Mouse (Mus musculus) intestine, postnatal 0 days (tissue): ENCODE results near the gene Mlx. TPM values are rescaled to one million over a fixed set of nuclear protein-coding genes. Genes with fewer than 3 reads are reported as not detected.

Experiments
- ATAC-seq: fragments of 200-750 bp; cut with Nextera tagmentation; 2 replicates; pipeline ENCODE4 v1.8.0; 2017; ENCODE audit warnings: mild to moderate bottlenecking, moderate TSS enrichment, moderate library complexity
- H3K27ac ChIP-seq: fragments of 300-500 bp; sonication (generic); 2 replicates; pipeline ENCODE4 v1.5.1; 2014; ENCODE audit warnings: mild to moderate bottlenecking, low read depth, low read length, moderate library complexity
- H3K27me3 ChIP-seq: fragments of 300-500 bp; sonication (generic); replicated peaks from 2 replicates; pipeline ENCODE4 v1.6.1; 2014; ENCODE audit warnings: low read length, mixed read lengths; ENCODE audit not compliant: control insufficient read depth, insufficient read depth
- H3K36me3 ChIP-seq: fragments of 300-500 bp; sonication (generic); 2 replicates; pipeline ENCODE4 v1.6.1; 2014; ENCODE audit warnings: mild to moderate bottlenecking, moderate library complexity; ENCODE audit not compliant: control insufficient read depth, insufficient read depth
- H3K4me1 ChIP-seq: fragments of 300-500 bp; sonication (generic); replicated peaks from 2 replicates; pipeline ENCODE4 v1.6.1; 2014; ENCODE audit warnings: antibody characterized with exemption, low read length, mixed read lengths; ENCODE audit not compliant: control insufficient read depth, insufficient read depth
- H3K4me2 ChIP-seq: fragments of 300-500 bp; sonication (generic); replicated peaks from 2 replicates; pipeline ENCODE4 v1.6.1; 2014; ENCODE audit warnings: low read depth, mild to moderate bottlenecking, moderate library complexity
- H3K4me3 ChIP-seq: fragments of 300-500 bp; sonication (generic); 2 replicates; pipeline ENCODE4 v1.5.1; 2014; ENCODE audit warnings: low read depth, low read length
- H3K9ac ChIP-seq: fragments of 300-500 bp; sonication (generic); 2 replicates; pipeline ENCODE4 v1.6.1; 2014; ENCODE audit warnings: mild to moderate bottlenecking, low read depth, low read length
- H3K9me3 ChIP-seq: fragments of 300-500 bp; sonication (generic); 2 replicates; pipeline ENCODE4 v1.6.1; 2016; ENCODE audit warnings: mixed run types; ENCODE audit not compliant: control insufficient read depth
- CTCF ChIP-seq: sonication (generic); IDR thresholded peaks from 2 replicates; pipeline ENCODE4 v1.5.1; 2016; ENCODE audit warnings: low read depth, mild to moderate bottlenecking, control low read depth, antibody characterized with exemption, moderate library complexity
- WGBS: fragments of 180-500 bp; shearing (Covaris S2); extraction: QIAGEN DNeasy Blood & Tissue Kit; methylation state at CpG from one replicate; pipeline ENCODE4 v1.1.7; 2014; 5-methylcytosine and 5-hydroxymethylcytosine counted together
- polyA plus RNA-seq: library from polyadenylated mRNA; unstranded; fragments of >200 nt; fragmentation: Nextera tagmentation; extraction: Ambion mirVana; gene quantifications from 2 replicates; pipeline ENCODE4 v1.2.1, GENCODE M21; 2015

Gene Mlx
- 93.3 and 96.4 TPM in 2 replicates for polyA plus RNA-seq

- ATAC-seq: peak; percentile 83
- WGBS: 2% methylated on average over 52 of the region's 52 CpGs
- Histone ChIP-seq H3K4me3 (peak within 1 kb of the TSS; percentile 77), H3K4me1 (peaks cover 12% of the 10 kb centered on the region; the same call in 1 of the 2 replicates), H3K9ac (peak within 1 kb of the TSS; percentile 81), H3K27ac (peak within 1 kb of the TSS; percentile 90), H3K36me3 (peaks cover 40% of the 10 kb centered on the region), H3K4me2 (peak within 1 kb of the TSS; percentile 82), H3K9me3 (no peaks in the 10 kb centered on the region), H3K27me3 (no peaks in the 10 kb centered on the region)
- no peak for TF ChIP-seq CTCF
Measured at GRCm38 (mm10) chr11:101086756-101087681, at the start of gene Mlx. TSS of gene Mlx (plus strand) at chr11:101087277.

- Histone ChIP-seq H3K4me3 (no peak overlapping the region), H3K27me3 (no peaks in the 10 kb centered on the region), H3K9ac (no peak overlapping the region), H3K4me1 (no peaks in the 10 kb centered on the region), H3K27ac (no peak overlapping the region), H3K9me3 (no peaks in the 10 kb centered on the region), H3K36me3 (peaks cover 72% of the 10 kb centered on the region), H3K4me2 (no peak overlapping the region)
- 85% methylated on average over 10 of the region's 10 CpGs for WGBS
- no peak for ATAC-seq
- TF ChIP-seq CTCF: no peak
Measured at GRCm38 (mm10) chr11:101037795-101038194, 49.3 kb upstream of the Mlx start.

- peaks cover 68% of the 10 kb centered on the region for H3K36me3 ChIP-seq
- no peak overlapping the region for H3K4me2 ChIP-seq
- no peaks in the 10 kb centered on the region for H3K9me3 ChIP-seq
- no peaks in the 10 kb centered on the region for H3K27me3 ChIP-seq
- ATAC-seq: no peak
- H3K4me1 ChIP-seq: no peaks in the 10 kb centered on the region
- H3K4me3 ChIP-seq: no peak overlapping the region
- TF ChIP-seq CTCF: no peak
- WGBS: 92% methylated on average over 4 of the region's 4 CpGs
- H3K27ac ChIP-seq: no peak overlapping the region
- H3K9ac ChIP-seq: no peak overlapping the region
Measured at GRCm38 (mm10) chr11:101045826-101046225, 41.3 kb upstream of the Mlx start.

DNA sequence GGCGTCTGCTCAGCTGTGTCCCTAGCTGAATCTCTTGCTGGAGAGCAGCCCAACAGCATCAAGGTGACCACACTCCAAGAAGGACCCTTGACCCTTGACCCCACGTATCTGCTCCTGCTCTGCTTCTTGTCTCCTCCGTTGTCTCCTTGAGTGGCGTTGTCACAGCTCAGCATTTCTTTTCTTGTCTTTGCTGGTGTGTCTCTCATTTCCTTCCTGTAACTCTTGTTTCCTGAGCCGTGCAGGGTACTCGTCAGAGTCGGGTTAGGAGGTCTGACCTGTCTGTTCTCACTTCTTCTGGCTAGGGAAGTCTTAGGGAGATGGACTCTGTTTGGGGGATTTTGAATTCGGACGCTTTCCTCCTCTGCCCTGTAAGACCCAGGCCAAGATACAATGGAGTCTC is 40.6 kb upstream of the Mlx start:
- Histone ChIP-seq H3K4me1 (no peaks in the 10 kb centered on the region), H3K27me3 (no peaks in the 10 kb centered on the region), H3K4me3 (no peak overlapping the region), H3K36me3 (peaks cover 68% of the 10 kb centered on the region), H3K9ac (no peak overlapping the region), H3K27ac (no peak overlapping the region), H3K9me3 (no peaks in the 10 kb centered on the region), H3K4me2 (no peak overlapping the region)
- TF ChIP-seq CTCF: no peak
- 63% methylated on average over 9 of the region's 9 CpGs for WGBS
- ATAC-seq: no peak

DNA sequence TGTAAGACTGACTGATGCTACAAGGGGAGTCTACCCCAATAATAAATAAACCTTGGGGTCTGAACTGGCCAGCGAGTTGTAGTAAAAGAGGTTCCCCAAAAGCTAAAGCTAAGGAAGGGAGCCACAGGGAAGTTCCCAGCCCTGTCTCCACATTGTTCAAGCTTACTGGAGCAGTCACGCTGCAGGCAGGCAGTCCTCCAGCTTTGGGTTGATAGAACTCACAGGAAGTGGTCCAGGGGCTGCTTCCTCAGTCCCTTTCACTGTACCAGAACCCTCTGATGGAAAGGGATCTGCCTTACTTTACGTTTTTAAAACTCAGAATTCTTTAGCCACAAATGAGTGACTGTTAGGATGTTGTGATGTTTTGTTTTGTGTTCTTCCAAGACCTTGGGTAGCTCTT is 39.6 kb upstream of the Mlx start:
- Histone ChIP-seq H3K27me3 (no peaks in the 10 kb centered on the region), H3K27ac (no peak overlapping the region), H3K9ac (no peak overlapping the region), H3K4me1 (no peaks in the 10 kb centered on the region), H3K9me3 (no peaks in the 10 kb centered on the region), H3K4me2 (no peak overlapping the region), H3K36me3 (peaks cover 71% of the 10 kb centered on the region), H3K4me3 (no peak overlapping the region)
- TF ChIP-seq CTCF: no peak
- WGBS: 83% methylated on average over 3 of the region's 3 CpGs
- ATAC-seq: no peak

DNA sequence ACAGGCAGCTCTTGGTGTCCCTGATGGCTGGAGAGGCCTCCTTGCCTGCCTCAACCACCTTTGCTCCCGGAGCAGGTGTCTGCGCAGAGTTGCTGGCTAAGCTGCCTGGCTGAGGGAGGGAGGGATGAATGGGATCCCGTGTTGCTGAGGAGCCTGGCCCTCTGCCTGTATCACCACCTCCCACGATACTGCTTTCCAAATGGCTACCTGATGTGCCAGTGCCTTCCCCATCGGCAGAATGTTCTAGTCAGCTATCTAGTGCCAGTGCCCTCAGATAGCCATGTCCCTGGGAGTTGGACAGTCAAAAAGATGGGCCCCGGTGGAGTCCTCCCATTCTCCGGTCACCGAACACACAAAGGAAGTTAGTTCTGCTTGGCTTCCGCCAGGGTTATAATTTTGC is 36.7 kb upstream of the Mlx start:
- Histone ChIP-seq H3K9me3 (no peaks in the 10 kb centered on the region), H3K27ac (peak overlapping the region; percentile 22; the same call in 1 of the 2 replicates), H3K4me2 (no peak overlapping the region), H3K4me3 (no peak overlapping the region), H3K9ac (no peak overlapping the region), H3K36me3 (peaks cover 46% of the 10 kb centered on the region), H3K27me3 (no peaks in the 10 kb centered on the region), H3K4me1 (no peaks in the 10 kb centered on the region; the same call in 1 of the 2 replicates)
- WGBS: 81% methylated on average over 9 of the region's 9 CpGs
- ATAC-seq: no peak
- TF ChIP-seq CTCF: no peak
